Mouse (Mus musculus) forebrain, embryonic 13.5 days (tissue): ENCODE measurements around the gene Phf14. TPM values are rescaled to one million over a fixed set of nuclear protein-coding genes. Genes with fewer than 3 reads are reported as not detected.

Experiments used
- ATAC-seq: fragments of 200-750 bp; cut with Nextera tagmentation; 2 replicates; pipeline ENCODE4 v1.8.0; 2017
- H3K27ac ChIP-seq: fragments of 300-500 bp; sonication (generic); 2 replicates; pipeline ENCODE4 v1.5.1; 2015; ENCODE audit warnings: inconsistent platforms, mild to moderate bottlenecking, moderate library complexity
- H3K27me3 ChIP-seq: fragments of 300-500 bp; sonication (generic); 2 replicates; pipeline ENCODE4 v1.6.1; 2015; ENCODE audit warnings: mild to moderate bottlenecking, inconsistent platforms
- H3K36me3 ChIP-seq: fragments of 300-500 bp; sonication (generic); 2 replicates; pipeline ENCODE4 v1.6.1; 2015; ENCODE audit warnings: mild to moderate bottlenecking, inconsistent platforms; ENCODE audit not compliant: poor library complexity, severe bottlenecking
- H3K4me1 ChIP-seq: fragments of 300-500 bp; sonication (generic); 2 replicates; pipeline ENCODE4 v1.6.1; 2015; ENCODE audit warnings: inconsistent platforms
- H3K4me2 ChIP-seq: fragments of 300-500 bp; sonication (generic); 2 replicates; pipeline ENCODE4 v1.6.1; 2015; ENCODE audit warnings: inconsistent platforms, mild to moderate bottlenecking, moderate library complexity
- H3K4me3 ChIP-seq: fragments of 300-500 bp; sonication (generic); 2 replicates; pipeline ENCODE4 v1.5.1; 2015; ENCODE audit warnings: mild to moderate bottlenecking, inconsistent platforms
- H3K9ac ChIP-seq: fragments of 300-500 bp; sonication (generic); 2 replicates; pipeline ENCODE4 v1.6.1; 2015; ENCODE audit warnings: mild to moderate bottlenecking, inconsistent platforms
- H3K9me3 ChIP-seq: fragments of 300-500 bp; sonication (generic); replicated peaks from 2 replicates; pipeline ENCODE4 v1.6.1; 2016; ENCODE audit warnings: inconsistent platforms
- WGBS: fragments of 180-500 bp; shearing (Covaris S2); methylation state at CpG from one replicate; pipeline ENCODE4 v1.1.7; 2015; 5-methylcytosine and 5-hydroxymethylcytosine counted together
- polyA plus RNA-seq: library from polyadenylated mRNA; unstranded; fragments of >200 nt; fragmentation: Nextera tagmentation; extraction: Ambion mirVana; gene quantifications from 2 replicates; pipeline ENCODE4 v1.2.1, GENCODE M21; 2015

Phf14 gene
- polyA plus RNA-seq, 1 experiment from 2014 or later = 109 TPM

GRCm38 (mm10) chr6:12077338-12077737 is 169.7 kb downstream of the Phf14 start:
- Histone ChIP-seq H3K9me3 (no peaks in the 10 kb centered on the region), H3K27ac (0 out of 2 replicates have a peak overlapping the region, but pooled peaks have one; percentile 32), H3K27me3 (no peaks in the 10 kb centered on the region), H3K36me3 (peaks cover 4% of the 10 kb centered on the region; the same call in 1 of the 2 replicates), H3K4me3 (no peak overlapping the region), H3K9ac (no peak overlapping the region), H3K4me2 (no peak overlapping the region), H3K4me1 (0 out of 2 replicates have a peak, but pooled peaks cover 3% of the 10 kb centered on the region)
- WGBS = 61% methylated on average over 7 of the region's 7 CpGs
- 0 out of 2 replicates have a peak, but pooled peaks have one; percentile 64 for ATAC-seq

GRCm38 (mm10) chr6:12077880-12078618 is 170.4 kb downstream of the Phf14 start:
- 0 out of 2 replicates have a peak, but pooled peaks cover 3% of the 10 kb centered on the region for H3K4me1 ChIP-seq
- H3K27me3 ChIP-seq = no peaks in the 10 kb centered on the region
- no peak overlapping the region for H3K4me2 ChIP-seq
- no peaks in the 10 kb centered on the region for H3K9me3 ChIP-seq
- H3K4me3 ChIP-seq = no peak overlapping the region
- H3K9ac ChIP-seq = no peak overlapping the region
- WGBS = 71% methylated on average over 8 of the region's 8 CpGs
- H3K36me3 ChIP-seq = peaks cover 4% of the 10 kb centered on the region; the same call in 1 of the 2 replicates
- ATAC-seq = peak; percentile 60; the same call in 1 of the 2 replicates
- H3K27ac ChIP-seq = no peak overlapping the region; the same call in 1 of the 2 replicates

- H3K27ac ChIP-seq = no peak overlapping the region
- no peak for ATAC-seq
- 82% methylated on average over 4 of the region's 4 CpGs for whole genome bisulfite sequencing
- H3K9ac ChIP-seq = no peak overlapping the region
- 0 out of 2 replicates have a peak, but pooled peaks cover 3% of the 10 kb centered on the region for H3K4me1 ChIP-seq
- no peak overlapping the region for H3K4me3 ChIP-seq
- H3K36me3 ChIP-seq = peaks cover 12% of the 10 kb centered on the region; the same call in 1 of the 2 replicates
- H3K27me3 ChIP-seq = no peaks in the 10 kb centered on the region
- no peaks in the 10 kb centered on the region for H3K9me3 ChIP-seq
- H3K4me2 ChIP-seq = no peak overlapping the region
These were observed 171.7 kb downstream of the Phf14 start for GRCm38 (mm10) chr6:12079260-12079659.

GRCm38 (mm10) chr6:12080423-12080822 is 172.8 kb downstream of the Phf14 start:
- Histone ChIP-seq H3K27ac (no peak overlapping the region), H3K9ac (no peak overlapping the region), H3K4me1 (0 out of 2 replicates have a peak, but pooled peaks cover 3% of the 10 kb centered on the region), H3K27me3 (no peaks in the 10 kb centered on the region), H3K4me3 (no peak overlapping the region), H3K9me3 (no peaks in the 10 kb centered on the region), H3K36me3 (peaks cover 12% of the 10 kb centered on the region; the same call in 1 of the 2 replicates), H3K4me2 (no peak overlapping the region)
- no peak for ATAC-seq
- WGBS = 86% methylated on average over 5 of the region's 5 CpGs

- Histone ChIP-seq H3K4me1 (0 out of 2 replicates have a peak, but pooled peaks cover 3% of the 10 kb centered on the region), H3K27ac (no peak overlapping the region)
These were observed 174.1 kb downstream of the Phf14 start for GRCm38 (mm10) chr6:12081722-12082121.

GRCm38 (mm10) chr6:12082125-12082524 is 174.5 kb downstream of the Phf14 start:
- no peak overlapping the region for H3K27ac ChIP-seq
- 87% methylated on average over 2 of the region's 2 CpGs for WGBS

More at GRCm38 (mm10) chr6:12081722-12082121, 174.1 kb downstream of the Phf14 start:
- no peak overlapping the region for H3K4me3 ChIP-seq
- no peak for ATAC-seq
- no peaks in the 10 kb centered on the region for H3K9me3 ChIP-seq
- 89% methylated on average over 2 of the region's 2 CpGs for WGBS
- H3K36me3 ChIP-seq = peaks cover 12% of the 10 kb centered on the region; the same call in 1 of the 2 replicates
- no peak overlapping the region for H3K9ac ChIP-seq
- H3K4me2 ChIP-seq = no peak overlapping the region
- no peaks in the 10 kb centered on the region for H3K27me3 ChIP-seq

GRCm38 (mm10) chr6:12082531-12083216 is 175.1 kb downstream of the Phf14 start:
- WGBS = 88% methylated on average over 6 of the region's 6 CpGs
- Histone ChIP-seq H3K9ac (no peak overlapping the region), H3K27me3 (no peaks in the 10 kb centered on the region), H3K9me3 (no peaks in the 10 kb centered on the region), H3K4me3 (no peak overlapping the region), H3K4me2 (no peak overlapping the region), H3K4me1 (no peaks in the 10 kb centered on the region), H3K27ac (no peak overlapping the region), H3K36me3 (peaks cover 12% of the 10 kb centered on the region; the same call in 1 of the 2 replicates)
- no peak for ATAC-seq

More at GRCm38 (mm10) chr6:12082125-12082524, 174.5 kb downstream of the Phf14 start:
- Histone ChIP-seq H3K4me1 (0 out of 2 replicates have a peak, but pooled peaks cover 1% of the 10 kb centered on the region), H3K9ac (no peak overlapping the region), H3K4me2 (no peak overlapping the region), H3K4me3 (no peak overlapping the region), H3K9me3 (no peaks in the 10 kb centered on the region), H3K27me3 (no peaks in the 10 kb centered on the region), H3K36me3 (peaks cover 12% of the 10 kb centered on the region; the same call in 1 of the 2 replicates)
- no peak for ATAC-seq

GRCm38 (mm10) chr6:12084721-12085120 is 177.1 kb downstream of the Phf14 start:
- H3K4me3 ChIP-seq = no peak overlapping the region
- ATAC-seq = no peak
- H3K27me3 ChIP-seq = no peaks in the 10 kb centered on the region
- no peak overlapping the region for H3K4me2 ChIP-seq
- H3K36me3 ChIP-seq = peaks cover 12% of the 10 kb centered on the region; the same call in 1 of the 2 replicates
- 87% methylated on average over 5 of the region's 5 CpGs for WGBS
- no peak overlapping the region for H3K9ac ChIP-seq
- no peaks in the 10 kb centered on the region for H3K9me3 ChIP-seq
- peaks cover 4% of the 10 kb centered on the region for H3K4me1 ChIP-seq
- H3K27ac ChIP-seq = no peak overlapping the region

GRCm38 (mm10) chr6:12089439-12089992 is 181.9 kb downstream of the Phf14 start:
- Histone ChIP-seq H3K9ac (no peak overlapping the region), H3K27ac (0 out of 2 replicates have a peak overlapping the region, but pooled peaks have one; percentile 1), H3K36me3 (no peaks in the 10 kb centered on the region), H3K9me3 (no peaks in the 10 kb centered on the region), H3K4me3 (no peak overlapping the region), H3K27me3 (no peaks in the 10 kb centered on the region), H3K4me1 (peaks cover 7% of the 10 kb centered on the region), H3K4me2 (no peak overlapping the region)
- WGBS = 22% methylated on average over 3 of the region's 3 CpGs
- ATAC-seq = peak; percentile 19; the same call in 1 of the 2 replicates

GRCm38 (mm10) chr6:12095716-12096115 is 188.1 kb downstream of the Phf14 start:
- WGBS = 94% methylated on average over 1 of the region's 1 CpGs
- Histone ChIP-seq H3K4me2 (no peak overlapping the region), H3K36me3 (no peaks in the 10 kb centered on the region), H3K4me3 (no peak overlapping the region), H3K27me3 (no peaks in the 10 kb centered on the region), H3K27ac (no peak overlapping the region), H3K9me3 (no peaks in the 10 kb centered on the region), H3K4me1 (no peaks in the 10 kb centered on the region), H3K9ac (no peak overlapping the region)
- no peak for ATAC-seq

- no peaks in the 10 kb centered on the region for H3K4me1 ChIP-seq
- H3K9ac ChIP-seq = no peak overlapping the region
- H3K4me3 ChIP-seq = no peak overlapping the region
- no peaks in the 10 kb centered on the region for H3K27me3 ChIP-seq
- H3K9me3 ChIP-seq = no peaks in the 10 kb centered on the region
- no peak for ATAC-seq
- no peak overlapping the region for H3K27ac ChIP-seq
- 62% methylated on average over 4 of the region's 4 CpGs for WGBS
- no peaks in the 10 kb centered on the region for H3K36me3 ChIP-seq
- no peak overlapping the region; the same call in 1 of the 2 replicates for H3K4me2 ChIP-seq
These were observed 189.5 kb downstream of the Phf14 start for GRCm38 (mm10) chr6:12097125-12097524.
